In genomic region chr1:150920860-150921259, GRCm38 (mm10) we compare ENCODE assay signal across 13 mouse cellular contexts.
"Had no signal": no experiment of that assay in that cellular context is flagged by ENCODE, and none has a peak within 500 bp of the region (broad histone marks: within the 10 kb centered on the region; RNA-seq: fewer than 3 reads in every experiment).

No protein-coding gene starts in this region.

- H3K4me3 ChIP-seq: forebrain, embryonic 15.5 days; heart, embryonic 13.5 days; heart, embryonic 15.5 days; hindbrain, embryonic 13.5 days; hindbrain, embryonic 15.5 days; kidney, embryonic 15.5 days; limb, embryonic 12.5 days had no signal

- H3K27ac ChIP-seq: forebrain, embryonic 15.5 days; heart, embryonic 13.5 days; heart, embryonic 15.5 days; hindbrain, embryonic 13.5 days; hindbrain, embryonic 15.5 days; hindbrain, postnatal 0 days; kidney, embryonic 15.5 days; kidney, postnatal 0 days; limb, embryonic 12.5 days had no signal

- H3K4me2 ChIP-seq: forebrain, embryonic 15.5 days; heart, embryonic 11.5 days; heart, embryonic 13.5 days; heart, embryonic 15.5 days; hindbrain, embryonic 13.5 days; hindbrain, embryonic 15.5 days; kidney, embryonic 15.5 days; limb, embryonic 12.5 days had no signal

- H3K9me3 ChIP-seq: forebrain, embryonic 15.5 days; heart, embryonic 13.5 days; heart, embryonic 15.5 days; hindbrain, embryonic 13.5 days; hindbrain, embryonic 15.5 days; kidney, embryonic 15.5 days; limb, embryonic 12.5 days had no signal

- H3K9ac ChIP-seq: forebrain, embryonic 15.5 days; forebrain, postnatal 0 days; heart, embryonic 13.5 days; heart, embryonic 15.5 days; hindbrain, embryonic 13.5 days; hindbrain, embryonic 15.5 days; kidney, embryonic 15.5 days; limb, embryonic 12.5 days had no signal

- H3K4me1 ChIP-seq: forebrain, embryonic 15.5 days; hindbrain, embryonic 13.5 days; hindbrain, embryonic 15.5 days; kidney, embryonic 15.5 days had no signal

- DNase-seq: heart, adult 11 months had no signal

- ATAC-seq: forebrain, postnatal 0 days; hindbrain, postnatal 0 days; intestine, embryonic 16.5 days had no signal

- H3K36me3 ChIP-seq: forebrain, embryonic 15.5 days; heart, embryonic 13.5 days; heart, embryonic 15.5 days; hindbrain, embryonic 13.5 days; hindbrain, embryonic 15.5 days; kidney, embryonic 15.5 days; limb, embryonic 12.5 days had no signal

- H3K27me3 ChIP-seq: forebrain, embryonic 15.5 days; heart, embryonic 13.5 days; heart, embryonic 15.5 days; hindbrain, embryonic 13.5 days; hindbrain, embryonic 15.5 days; kidney, embryonic 15.5 days; limb, embryonic 12.5 days had no signal
